Mouse (Mus musculus) CD4-positive helper T cell, adult 2 months (primary cell): Measurements from ENCODE around the gene Tomm20.

Source experiments
- DNase-seq: peaks from one replicate; pipeline ENCODE4 v3.0.0-alpha.2; 2012; ENCODE audit warnings: low read depth, missing footprints, low spot score

The Tomm20 gene

GRCm38 (mm10) chr8:126962871-126963270, 17.2 kb upstream of the Tomm20 start:
- no peak for DNase-seq

- DNase-seq, result no peak
Measured at GRCm38 (mm10) chr8:126961516-126961915, 15.9 kb upstream of the Tomm20 start.

DNA sequence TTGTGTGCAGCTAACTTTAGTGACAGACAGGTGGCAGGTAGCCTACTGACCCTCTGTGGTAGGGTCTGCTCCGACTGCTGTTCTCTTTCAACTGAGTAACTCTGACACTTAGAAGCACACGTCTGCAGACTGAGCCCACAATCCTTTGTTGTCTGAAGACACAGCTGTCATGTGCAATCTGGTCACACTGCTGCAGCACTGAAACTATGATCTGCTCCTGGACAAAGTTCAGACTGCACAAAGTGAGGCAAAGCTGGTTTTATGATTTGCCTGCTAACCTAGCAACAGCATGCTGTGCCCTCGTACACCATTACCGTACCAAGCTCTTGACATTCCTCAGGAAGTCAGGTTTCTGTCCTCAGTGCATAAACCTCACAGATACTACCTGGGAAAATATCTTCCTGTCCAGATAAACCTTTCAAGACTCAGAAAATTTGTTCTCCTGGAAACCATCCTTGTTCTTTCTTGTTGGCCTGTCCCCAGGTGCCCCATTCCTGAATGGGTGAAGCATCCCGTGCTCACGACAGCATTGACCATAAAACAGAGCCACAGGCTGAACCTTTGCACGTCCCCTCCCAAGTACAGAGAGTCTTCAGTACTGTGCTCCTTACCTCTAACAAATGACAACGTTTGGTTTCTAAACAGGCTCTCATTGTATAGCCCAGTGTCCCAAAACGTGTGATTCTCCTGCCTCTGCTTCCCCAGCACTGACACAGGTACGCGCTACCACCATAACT, 6.4 kb upstream of the Tomm20 start:
- no peak for DNase-seq

DNA sequence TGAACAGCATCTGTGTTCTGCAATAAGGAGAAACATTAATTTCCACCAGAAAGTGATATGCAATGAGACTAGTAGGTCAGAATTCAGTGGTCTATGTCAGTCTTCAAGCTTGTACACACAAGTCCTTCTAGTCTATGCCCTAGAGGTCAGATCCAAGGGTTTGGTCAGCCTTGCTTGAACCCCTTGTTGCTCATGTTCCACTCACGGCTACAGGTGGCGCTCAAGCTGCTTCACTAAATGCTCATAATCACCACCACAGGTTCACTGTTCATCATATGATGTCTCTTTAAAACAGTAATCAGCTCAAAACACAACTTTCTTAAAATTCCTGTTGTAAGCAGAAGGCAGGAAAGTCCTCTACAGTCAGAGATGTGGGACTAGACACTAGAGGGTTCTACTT, 3.9 kb upstream of the Tomm20 start:
- no peak for DNase-seq

- DNase-seq, result no peak
Measured at GRCm38 (mm10) chr8:126946444-126946843, 800 bp upstream of the Tomm20 start.

GRCm38 (mm10) chr8:126944781-126945691, 608 bp downstream of the Tomm20 start:
- peak; percentile 77 for DNase-seq

- DNase-seq, result peak; percentile 16
Measured at GRCm38 (mm10) chr8:126943565-126943964, 2.1 kb downstream of the Tomm20 start.

DNA sequence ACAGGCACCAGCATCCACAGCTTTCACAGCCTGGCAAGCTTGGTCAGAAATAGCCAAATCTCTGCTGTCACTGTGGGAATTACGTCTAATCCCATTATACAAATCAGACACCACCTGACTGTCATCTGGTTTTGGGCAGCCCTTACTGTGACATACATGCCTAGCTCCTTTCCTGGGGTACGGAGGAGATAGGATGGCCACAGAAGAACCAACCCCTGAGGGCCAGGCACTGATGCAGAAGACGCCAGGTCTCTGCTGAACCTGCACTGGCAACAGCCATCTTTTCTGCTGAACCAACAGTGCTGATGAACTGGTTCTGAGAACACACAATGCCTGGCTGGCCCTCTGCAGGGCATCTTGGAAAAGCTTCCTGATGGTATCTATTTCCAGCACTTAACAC, 8.3 kb downstream of the Tomm20 start:
- no peak for DNase-seq

DNA sequence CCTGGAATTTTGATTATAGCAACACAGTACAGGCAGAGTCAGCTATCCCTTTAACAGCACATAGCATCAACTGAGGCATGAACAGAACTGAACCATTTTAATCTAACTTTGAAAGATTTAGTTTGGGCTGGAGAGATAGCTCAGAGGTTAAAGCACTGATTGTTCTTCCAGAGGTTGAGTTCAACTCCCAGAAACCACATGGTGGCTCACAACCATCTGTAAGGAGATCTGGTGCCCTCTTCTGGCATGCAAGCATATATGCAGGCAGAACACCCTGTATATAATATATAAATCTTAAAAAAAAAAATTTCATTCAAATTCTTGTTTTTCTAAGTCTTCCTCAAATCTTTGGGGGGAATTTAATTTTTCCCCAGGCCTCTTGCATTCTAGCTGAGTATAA, 9.7 kb downstream of the Tomm20 start:
- peak; percentile 30 for DNase-seq

DNA sequence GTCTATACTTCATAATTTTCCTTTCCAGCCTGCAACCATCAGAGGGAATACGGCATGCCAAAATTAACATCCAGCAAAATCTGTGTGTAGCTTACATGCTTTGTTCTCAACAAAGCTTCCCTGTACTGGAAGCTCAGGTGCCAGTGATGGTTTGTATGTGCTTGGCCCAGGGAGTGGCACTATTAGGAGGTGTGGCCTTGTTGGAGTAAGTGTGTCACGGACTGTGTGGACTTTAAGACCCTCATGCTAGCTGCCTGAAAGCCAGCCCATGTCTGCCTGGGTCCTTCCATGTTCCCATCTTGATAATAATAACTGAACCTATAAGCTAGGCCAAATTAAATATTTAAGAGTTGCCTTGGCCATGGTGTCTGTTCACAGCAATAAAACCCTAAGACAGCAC, 10.3 kb downstream of the Tomm20 start:
- DNase-seq, result no peak

- DNase-seq, result no peak
Measured at GRCm38 (mm10) chr8:126932656-126933055, 13.0 kb downstream of the Tomm20 start.

- no peak for DNase-seq
Measured at GRCm38 (mm10) chr8:126932249-126932648, 13.4 kb downstream of the Tomm20 start.

- DNase-seq, result peak; percentile 52
Measured at GRCm38 (mm10) chr8:126931720-126932119, 13.9 kb downstream of the Tomm20 start.

DNA sequence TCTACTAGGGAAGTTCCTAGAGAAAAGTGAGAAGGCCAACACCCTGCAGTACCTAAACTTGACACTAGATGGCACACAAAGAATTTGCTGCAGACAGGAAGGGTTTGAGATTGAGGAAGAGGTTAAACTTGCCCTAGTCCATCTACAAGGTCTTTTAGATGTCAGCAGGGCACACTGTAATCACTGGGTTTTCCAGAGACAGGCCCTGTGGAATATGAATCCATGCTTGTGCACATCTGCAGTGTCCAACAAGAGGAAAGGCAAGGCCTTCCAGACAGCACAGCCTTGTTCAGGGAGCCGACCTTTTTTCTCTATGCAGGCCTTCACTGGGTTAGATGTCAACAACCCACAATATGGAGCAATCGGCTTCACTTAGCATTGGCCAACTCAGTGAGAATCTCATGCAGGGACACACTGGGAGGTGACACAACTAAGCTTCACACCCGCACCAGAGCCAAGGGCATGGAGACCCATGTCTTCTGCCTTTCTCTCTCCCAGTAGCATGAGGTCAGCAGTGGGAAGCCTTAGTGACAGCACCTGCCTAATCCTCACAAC, 16.0 kb downstream of the Tomm20 start:
- peak; percentile 65 for DNase-seq

DNA sequence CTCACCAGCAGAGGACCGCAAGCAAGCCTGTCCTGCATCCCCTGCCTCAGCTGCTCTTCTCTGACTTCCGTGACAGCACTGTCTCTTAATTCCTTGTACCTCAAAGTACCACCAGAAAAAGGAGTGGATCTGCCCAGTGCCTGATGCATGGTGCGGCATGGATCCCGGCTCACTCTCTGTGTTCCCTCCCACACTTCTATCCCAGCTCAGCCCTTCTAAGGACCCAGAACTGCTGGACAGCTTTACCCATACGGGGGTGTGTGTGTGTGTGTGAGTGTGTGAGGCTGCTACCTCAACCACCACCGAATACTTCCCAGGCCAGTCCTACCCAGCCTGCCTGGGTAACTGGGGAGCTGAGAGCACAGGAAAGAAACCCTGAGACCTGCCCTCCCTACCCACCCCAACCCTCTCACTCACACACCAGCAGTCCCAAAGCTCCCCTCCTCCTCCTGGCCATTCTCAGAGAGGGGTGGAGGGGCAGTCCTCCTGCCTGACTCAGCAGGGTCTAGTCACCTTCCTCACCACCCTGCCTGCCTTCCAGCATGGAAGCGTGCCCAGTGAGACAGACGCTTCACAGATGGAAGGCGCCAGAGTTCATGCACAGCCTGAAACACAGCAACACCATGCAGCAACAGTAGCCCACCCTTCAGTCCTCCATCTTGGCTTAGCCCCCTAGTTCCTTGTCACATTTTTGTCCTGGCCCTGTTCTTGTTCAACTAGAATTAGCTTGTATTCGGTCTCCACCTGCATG, 16.7 kb downstream of the Tomm20 start:
- no peak for DNase-seq

- no peak for DNase-seq
Measured at GRCm38 (mm10) chr8:126928028-126928427, 17.6 kb downstream of the Tomm20 start.

GRCm38 (mm10) chr8:126927058-126927457, 18.6 kb downstream of the Tomm20 start:
- DNase-seq, result peak; percentile 29

- no peak for DNase-seq
Measured at GRCm38 (mm10) chr8:126922981-126923380, 22.7 kb downstream of the Tomm20 start.

GRCm38 (mm10) chr8:126921432-126921831, 24.2 kb downstream of the Tomm20 start:
- DNase-seq, result no peak

DNA sequence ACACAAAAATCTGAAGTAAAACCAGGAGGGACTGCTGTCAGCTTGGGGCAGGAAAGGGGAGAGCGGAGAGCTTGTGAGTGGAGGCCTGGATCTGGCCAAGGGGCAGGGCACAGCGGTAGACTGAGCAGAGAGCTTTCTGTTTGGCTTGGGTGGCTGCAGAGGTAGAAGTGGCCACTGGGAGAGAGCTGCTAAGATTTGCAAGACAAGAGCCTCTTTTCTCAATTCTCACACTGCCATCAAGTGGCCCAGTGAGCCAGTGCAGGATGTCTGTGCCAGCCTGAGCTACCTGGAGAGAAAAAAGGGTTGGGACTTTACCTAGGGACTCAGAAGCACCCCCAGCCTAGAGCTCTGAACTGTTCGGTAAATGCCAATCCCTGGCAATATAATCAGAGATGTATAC, 24.8 kb downstream of the Tomm20 start:
- DNase-seq, result peak; percentile 80

GRCm38 (mm10) chr8:126920386-126920785, 25.3 kb downstream of the Tomm20 start:
- no peak for DNase-seq

GRCm38 (mm10) chr8:126919703-126920102, 25.9 kb downstream of the Tomm20 start:
- no peak for DNase-seq
